Mouse (Mus musculus): ENCODE data around the gene E2f8. TPM values are rescaled to one million over a fixed set of nuclear protein-coding genes. Genes with fewer than 3 reads are reported as not detected.

The E2f8 gene
- polyA plus RNA-seq, 1 experiment from 2014 or later = 0.93 TPM

DNA sequence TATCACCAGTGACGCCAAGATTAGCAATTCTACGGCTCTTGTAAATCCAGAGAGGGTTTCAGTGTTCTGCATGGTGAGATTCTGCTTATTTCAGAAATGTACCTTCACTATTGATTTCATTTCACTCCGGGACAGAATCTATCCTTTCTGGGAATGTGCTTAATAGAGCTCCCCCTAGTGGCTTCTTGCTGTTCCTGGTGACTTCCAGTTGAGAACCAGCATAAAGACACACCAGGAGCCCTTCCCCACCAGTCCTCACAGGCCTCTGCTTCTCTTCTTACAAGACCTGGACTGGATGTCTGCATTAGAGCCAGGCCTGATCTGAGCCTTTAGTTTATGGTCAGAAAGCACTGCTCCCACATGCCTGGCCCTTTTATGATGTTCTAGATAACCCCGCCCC is 4.9 kb downstream of the E2f8 start:
- H3K4me1 ChIP-seq (ENCODE audit: insufficient read depth, low read depth, low read length) = no peaks in the 10 kb centered on the region
- 0 out of 2 replicates have a peak, but pooled peaks cover 5% of the 10 kb centered on the region for H3K36me3 ChIP-seq (ENCODE audit: insufficient read depth, low read length)
- DNase-seq (ENCODE audit: low spot score) (peak; percentile 84), ATAC-seq (no peak)
- no peak overlapping the region for H3K27ac ChIP-seq (ENCODE audit: low read length)
- H3K9ac ChIP-seq (replicated peaks; ENCODE audit: low read depth) = no peak overlapping the region
- H3K4me2 ChIP-seq (replicated peaks; ENCODE audit: low read depth, low read length) = no peak overlapping the region
- H3K27me3 ChIP-seq (replicated peaks; ENCODE audit: insufficient read depth, low read length) = no peaks in the 10 kb centered on the region
- no peaks in the 10 kb centered on the region for H3K9me3 ChIP-seq (ENCODE audit: low read length)
- TF ChIP-seq EP300 (IDR thresholded peaks at IDR 0.05) (no peak), CTCF (IDR thresholded peaks at IDR 0.05) (peak; percentile 85)
- 65% methylated on average over 4 of the region's 4 CpGs for WGBS
- H3K4me3 ChIP-seq (ENCODE audit: low read depth, low read length) = no peak overlapping the region

DNA sequence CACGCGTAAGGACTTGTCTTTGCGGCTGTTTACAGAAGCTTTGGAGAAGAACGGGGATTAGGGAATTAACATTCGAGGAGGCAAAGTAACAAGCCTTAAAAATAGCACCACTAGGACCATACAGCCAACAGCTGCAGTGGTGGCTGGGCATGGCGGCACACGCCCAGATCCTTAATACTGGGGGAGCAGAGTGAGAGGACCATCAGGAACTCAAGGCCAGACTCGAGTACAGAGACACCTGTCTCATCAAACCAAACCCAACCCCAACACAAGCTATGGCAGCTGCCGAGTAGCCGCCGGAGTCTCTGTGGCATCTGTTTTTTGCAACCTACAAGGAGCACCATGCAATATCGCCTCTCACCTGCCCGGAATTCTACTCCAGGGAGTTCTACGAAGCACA is 6.3 kb downstream of the E2f8 start:
- H3K9ac ChIP-seq (replicated peaks; ENCODE audit: low read depth) = no peak overlapping the region
- no peak overlapping the region for H3K4me3 ChIP-seq (ENCODE audit: low read depth, low read length)
- H3K4me2 ChIP-seq (replicated peaks; ENCODE audit: low read depth, low read length) = no peak overlapping the region
- 92% methylated on average over 14 of the region's 14 CpGs for WGBS
- H3K4me1 ChIP-seq (ENCODE audit: insufficient read depth, low read depth, low read length) = no peaks in the 10 kb centered on the region
- ATAC-seq = no peak
- H3K36me3 ChIP-seq (ENCODE audit: insufficient read depth, low read length) = 0 out of 2 replicates have a peak, but pooled peaks cover 5% of the 10 kb centered on the region
- no peaks in the 10 kb centered on the region for H3K9me3 ChIP-seq (ENCODE audit: low read length)
- TF ChIP-seq CTCF (IDR thresholded peaks at IDR 0.05) = no peak
- TF ChIP-seq EP300 (IDR thresholded peaks at IDR 0.05) = no peak
- H3K27ac ChIP-seq (ENCODE audit: low read length) = no peak overlapping the region
- DNase-seq (ENCODE audit: low spot score) = no peak
- no peaks in the 10 kb centered on the region for H3K27me3 ChIP-seq (replicated peaks; ENCODE audit: insufficient read depth, low read length)

- no peaks in the 10 kb centered on the region for H3K9me3 ChIP-seq (ENCODE audit: low read length)
- ATAC-seq = no peak
- no peaks in the 10 kb centered on the region for H3K4me1 ChIP-seq (ENCODE audit: insufficient read depth, low read depth, low read length)
- TF ChIP-seq EP300 (IDR thresholded peaks at IDR 0.05) (no peak), CTCF (IDR thresholded peaks at IDR 0.05) (no peak)
- DNase-seq (ENCODE audit: low spot score) = no peak
- no peaks in the 10 kb centered on the region for H3K27me3 ChIP-seq (replicated peaks; ENCODE audit: insufficient read depth, low read length)
- H3K4me3 ChIP-seq (ENCODE audit: low read depth, low read length) = no peak overlapping the region
- 90% methylated on average over 11 of the region's 11 CpGs for WGBS
- no peak overlapping the region for H3K4me2 ChIP-seq (replicated peaks; ENCODE audit: low read depth, low read length)
- no peak overlapping the region for H3K27ac ChIP-seq (ENCODE audit: low read length)
- no peak overlapping the region for H3K9ac ChIP-seq (replicated peaks; ENCODE audit: low read depth)
- H3K36me3 ChIP-seq (ENCODE audit: insufficient read depth, low read length) = 0 out of 2 replicates have a peak, but pooled peaks cover 8% of the 10 kb centered on the region
Measured at GRCm38 (mm10) chr7:48871292-48871691, 10.1 kb downstream of the E2f8 start.

GRCm38 (mm10) chr7:48870579-48871180 is 10.7 kb downstream of the E2f8 start:
- WGBS = 93% methylated on average over 21 of the region's 21 CpGs
- no peak for ATAC-seq
- no peak overlapping the region for H3K9ac ChIP-seq (replicated peaks; ENCODE audit: low read depth)
- TF ChIP-seq CTCF (IDR thresholded peaks at IDR 0.05) = no peak
- TF ChIP-seq EP300 (IDR thresholded peaks at IDR 0.05) = no peak
- H3K4me3 ChIP-seq (ENCODE audit: low read depth, low read length) = no peak overlapping the region
- H3K4me1 ChIP-seq (ENCODE audit: insufficient read depth, low read depth, low read length) = no peaks in the 10 kb centered on the region
- H3K36me3 ChIP-seq (ENCODE audit: insufficient read depth, low read length) = 0 out of 2 replicates have a peak, but pooled peaks cover 8% of the 10 kb centered on the region
- H3K27me3 ChIP-seq (replicated peaks; ENCODE audit: insufficient read depth, low read length) = no peaks in the 10 kb centered on the region
- no peak overlapping the region for H3K4me2 ChIP-seq (replicated peaks; ENCODE audit: low read depth, low read length)
- H3K9me3 ChIP-seq (ENCODE audit: low read length) = no peaks in the 10 kb centered on the region
- DNase-seq (ENCODE audit: low spot score) = no peak
- H3K27ac ChIP-seq (ENCODE audit: low read length) = no peak overlapping the region

GRCm38 (mm10) chr7:48870144-48870543 is 11.3 kb downstream of the E2f8 start:
- 0 out of 2 replicates have a peak, but pooled peaks cover 8% of the 10 kb centered on the region for H3K36me3 ChIP-seq (ENCODE audit: insufficient read depth, low read length)

GRCm38 (mm10) chr7:48867576-48867975 is 13.8 kb downstream of the E2f8 start:
- ATAC-seq = no peak
- DNase-seq (ENCODE audit: low spot score) = no peak
- H3K9ac ChIP-seq (replicated peaks; ENCODE audit: low read depth) = no peak overlapping the region
- no peaks in the 10 kb centered on the region for H3K4me1 ChIP-seq (ENCODE audit: insufficient read depth, low read depth, low read length)
- WGBS = 87% methylated on average over 18 of the region's 18 CpGs
- no peak overlapping the region for H3K27ac ChIP-seq (ENCODE audit: low read length)
- H3K36me3 ChIP-seq (ENCODE audit: insufficient read depth, low read length) = 0 out of 2 replicates have a peak, but pooled peaks cover 8% of the 10 kb centered on the region
- no peak overlapping the region for H3K4me2 ChIP-seq (replicated peaks; ENCODE audit: low read depth, low read length)
- H3K27me3 ChIP-seq (replicated peaks; ENCODE audit: insufficient read depth, low read length) = no peaks in the 10 kb centered on the region
- H3K9me3 ChIP-seq (ENCODE audit: low read length) = no peaks in the 10 kb centered on the region
- H3K4me3 ChIP-seq (ENCODE audit: low read depth, low read length) = no peak overlapping the region
- no peak for TF ChIP-seq EP300 (IDR thresholded peaks at IDR 0.05)
- no peak for TF ChIP-seq CTCF (IDR thresholded peaks at IDR 0.05)

More at GRCm38 (mm10) chr7:48870144-48870543, 11.3 kb downstream of the E2f8 start:
- no peaks in the 10 kb centered on the region for H3K27me3 ChIP-seq (replicated peaks; ENCODE audit: insufficient read depth, low read length)
- DNase-seq (ENCODE audit: low spot score) (no peak), ATAC-seq (no peak)
- H3K4me1 ChIP-seq (ENCODE audit: insufficient read depth, low read depth, low read length) = no peaks in the 10 kb centered on the region
- no peak overlapping the region for H3K4me3 ChIP-seq (ENCODE audit: low read depth, low read length)
- H3K4me2 ChIP-seq (replicated peaks; ENCODE audit: low read depth, low read length) = no peak overlapping the region
- WGBS = 85% methylated on average over 6 of the region's 6 CpGs
- H3K27ac ChIP-seq (ENCODE audit: low read length) = no peak overlapping the region
- TF ChIP-seq CTCF (IDR thresholded peaks at IDR 0.05) = no peak
- TF ChIP-seq EP300 (IDR thresholded peaks at IDR 0.05) = no peak
- H3K9me3 ChIP-seq (ENCODE audit: low read length) = no peaks in the 10 kb centered on the region
- no peak overlapping the region for H3K9ac ChIP-seq (replicated peaks; ENCODE audit: low read depth)

Measured in lung, postnatal 0 days (tissue).